Mouse (Mus musculus): ENCODE measurements at regions not wholly inside any gene's neighbourhood (a gene's known extent, or its start where the extent isn't known, plus 50 kb on each side); places are given as distances from the start of the nearest gene placed in this dataset.

GRCm38 (mm10) chr7:94283031-94283609 lies 1203.5 kb downstream of the Fam181b start:
- Histone ChIP-seq H3K4me2 (no peak overlapping the region), H3K36me3 (no peaks in the 10 kb centered on the region), H3K27me3 (no peaks in the 10 kb centered on the region), H3K4me3 (no peak overlapping the region), H3K9me3 (no peaks in the 10 kb centered on the region), H3K4me1 (replicated peaks) (0 out of 2 replicates have a peak, but pooled peaks cover 4% of the 10 kb centered on the region), H3K9ac (no peak overlapping the region), H3K27ac (replicated peaks) (no peak overlapping the region)
- 44% methylated on average over 3 of the region's 3 CpGs for WGBS
- ATAC-seq (ENCODE audit: low FRiP score, low read depth), result no peak

GRCm38 (mm10) chr7:94305602-94306001 lies 1225.9 kb downstream of the Fam181b start:
- H3K27me3 ChIP-seq, result no peaks in the 10 kb centered on the region
- WGBS, result 91% methylated on average over 1 of the region's 1 CpGs
- no peak overlapping the region for H3K9ac ChIP-seq
- H3K36me3 ChIP-seq, result no peaks in the 10 kb centered on the region
- no peaks in the 10 kb centered on the region for H3K9me3 ChIP-seq
- H3K27ac ChIP-seq (replicated peaks), result no peak overlapping the region
- H3K4me1 ChIP-seq (replicated peaks), result no peaks in the 10 kb centered on the region
- no peak for ATAC-seq (ENCODE audit: low FRiP score, low read depth)
- H3K4me2 ChIP-seq, result no peak overlapping the region
- no peak overlapping the region for H3K4me3 ChIP-seq

- H3K9ac ChIP-seq, result no peak overlapping the region
Measured at GRCm38 (mm10) chr7:94314983-94315642, 1235.4 kb downstream of the Fam181b start.

GRCm38 (mm10) chr7:94332601-94333000 lies 1252.9 kb downstream of the Fam181b start:
- H3K9me3 ChIP-seq, result no peaks in the 10 kb centered on the region

More at GRCm38 (mm10) chr7:94314983-94315642, 1235.4 kb downstream of the Fam181b start:
- 64% methylated on average over 6 of the region's 6 CpGs for WGBS
- H3K4me3 ChIP-seq, result no peak overlapping the region
- H3K27me3 ChIP-seq, result no peaks in the 10 kb centered on the region
- no peaks in the 10 kb centered on the region for H3K4me1 ChIP-seq (replicated peaks)
- H3K27ac ChIP-seq (replicated peaks), result no peak overlapping the region
- ATAC-seq (ENCODE audit: low FRiP score, low read depth), result 0 out of 2 replicates have a peak, but pooled peaks have one; percentile 30
- no peak overlapping the region for H3K4me2 ChIP-seq
- no peaks in the 10 kb centered on the region for H3K9me3 ChIP-seq
- no peaks in the 10 kb centered on the region for H3K36me3 ChIP-seq

More at GRCm38 (mm10) chr7:94332601-94333000, 1252.9 kb downstream of the Fam181b start:
- Histone ChIP-seq H3K4me2 (no peak overlapping the region), H3K9ac (no peak overlapping the region), H3K4me3 (no peak overlapping the region), H3K4me1 (replicated peaks) (no peaks in the 10 kb centered on the region), H3K27me3 (no peaks in the 10 kb centered on the region), H3K27ac (replicated peaks) (no peak overlapping the region), H3K36me3 (no peaks in the 10 kb centered on the region)
- ATAC-seq (ENCODE audit: low FRiP score, low read depth), result no peak

Data from hindbrain, embryonic 15.5 days (tissue).